In the genomic region with DNA sequence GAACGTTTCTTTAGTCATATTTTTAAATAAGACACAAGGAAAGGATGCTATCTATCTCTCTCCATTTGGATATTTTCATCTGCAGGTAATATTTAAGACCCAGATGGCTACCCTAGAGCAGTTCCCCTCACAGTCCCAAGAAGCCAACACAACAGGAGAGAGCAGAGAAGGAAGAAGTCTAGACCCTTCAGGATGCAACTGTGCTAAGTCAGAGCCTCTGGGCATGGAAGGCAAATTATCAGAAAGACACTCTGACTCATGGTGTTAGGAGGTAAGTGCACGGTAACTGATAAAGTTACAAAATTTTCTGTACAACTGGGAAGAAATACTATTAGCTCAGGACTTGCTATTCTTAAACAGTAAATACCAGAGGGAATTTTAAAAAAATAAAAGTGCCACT, we compare ENCODE assay signal across 31 mouse cellular contexts.
"Had no signal": no experiment of that assay in that cellular context is flagged by ENCODE, and none has a peak within 500 bp of the region (broad histone marks: within the 10 kb centered on the region; RNA-seq: fewer than 3 reads in every experiment).

No protein-coding gene starts in this region.

- H3K9ac ChIP-seq: limb, embryonic 12.5 days; limb, embryonic 13.5 days; limb, embryonic 15.5 days; liver, embryonic 13.5 days; liver, embryonic 14.5 days; liver, embryonic 15.5 days; liver, postnatal 0 days; lung, embryonic 14.5 days; lung, embryonic 15.5 days; midbrain, embryonic 12.5 days; midbrain, embryonic 13.5 days; midbrain, embryonic 15.5 days; neural tube, embryonic 12.5 days had no signal

- H3K4me3 ChIP-seq: limb, embryonic 10.5 days; limb, embryonic 12.5 days; limb, embryonic 13.5 days; limb, embryonic 15.5 days; liver, embryonic 13.5 days; liver, embryonic 15.5 days; lung, embryonic 15.5 days; megakaryocyte, embryonic 14.5 days; midbrain, embryonic 10.5 days; midbrain, embryonic 12.5 days; midbrain, embryonic 13.5 days; midbrain, embryonic 15.5 days; myocyte; neural tube, embryonic 12.5 days had no signal

- H3K27ac ChIP-seq: limb, embryonic 10.5 days; limb, embryonic 12.5 days; limb, embryonic 13.5 days; limb, embryonic 15.5 days; liver, embryonic 13.5 days; liver, embryonic 14.5 days; liver, embryonic 15.5 days; lung, embryonic 15.5 days; macrophage; midbrain, embryonic 10.5 days; midbrain, embryonic 12.5 days; midbrain, embryonic 13.5 days; midbrain, embryonic 15.5 days; neural tube, embryonic 12.5 days had no signal

- H3K9me3 ChIP-seq: limb, embryonic 10.5 days; limb, embryonic 15.5 days; lung, embryonic 15.5 days; midbrain, embryonic 15.5 days had no signal

- H3K27me3 ChIP-seq: limb, embryonic 12.5 days; limb, embryonic 13.5 days; limb, embryonic 15.5 days; liver, embryonic 13.5 days; liver, embryonic 15.5 days; lung, embryonic 15.5 days; megakaryocyte, embryonic 14.5 days; midbrain, embryonic 12.5 days; midbrain, embryonic 13.5 days; midbrain, embryonic 15.5 days; neural tube, embryonic 12.5 days had no signal

- H3K4me2 ChIP-seq: limb, embryonic 12.5 days; limb, embryonic 13.5 days; limb, embryonic 15.5 days; liver, embryonic 11.5 days; liver, embryonic 13.5 days; liver, embryonic 15.5 days; lung, embryonic 14.5 days; lung, embryonic 15.5 days; midbrain, embryonic 11.5 days; midbrain, embryonic 12.5 days; midbrain, embryonic 13.5 days; midbrain, embryonic 15.5 days; neural tube, embryonic 12.5 days had no signal

- H3K4me1 ChIP-seq: limb, embryonic 10.5 days; limb, embryonic 12.5 days; limb, embryonic 13.5 days; limb, embryonic 15.5 days; liver, embryonic 13.5 days; liver, embryonic 15.5 days; lung, embryonic 15.5 days; midbrain, embryonic 10.5 days; midbrain, embryonic 12.5 days; midbrain, embryonic 13.5 days; midbrain, embryonic 15.5 days; neural tube, embryonic 12.5 days had no signal

- DNase-seq: left cerebral cortex, postnatal 4 days; liver; liver, embryonic 13.5 days; liver, postnatal 0 days; lung, adult 18-20 months; lung, adult 2 months; lung, embryonic 14.5 days; lung, postnatal 10 days; lung, postnatal 14 days; lung, postnatal 36 days; lung, postnatal 4 days; midbrain, embryonic 14.5 days had no signal

- ATAC-seq: liver, postnatal 0 days; lung, postnatal 0 days; midbrain, embryonic 13.5 days; midbrain, embryonic 15.5 days; midbrain, embryonic 16.5 days had no signal
